Mouse (Mus musculus) stomach, postnatal 0 days (tissue): Measurements from ENCODE around the gene Rbmxl1. TPM values are rescaled to one million over a fixed set of nuclear protein-coding genes. Genes with fewer than 3 reads are reported as not detected.
"Not testable (repeated sequence)": the region's sequence is repeated elsewhere in the genome, so short reads cannot be mapped to it uniquely, and the experiment has no call there.

Experiments
- ATAC-seq: fragments of 200-750 bp; cut with Nextera tagmentation; 2 replicates; pipeline ENCODE4 v1.8.0; 2017; ENCODE audit not compliant: low FRiP score, low TSS enrichment
- DNase-seq: peaks from one replicate; pipeline ENCODE4 v3.0.0-alpha.2; 2016; ENCODE audit warnings: low spot score
- H3K27ac ChIP-seq: fragments of 300-500 bp; sonication (generic); replicated peaks from 2 replicates; pipeline ENCODE4 v1.5.1; 2014; ENCODE audit warnings: mild to moderate bottlenecking, control low read depth
- H3K27me3 ChIP-seq: fragments of 300-500 bp; sonication (generic); 2 replicates; pipeline ENCODE4 v1.6.1; 2014; ENCODE audit warnings: low read length; ENCODE audit not compliant: control insufficient read depth, insufficient read depth
- H3K36me3 ChIP-seq: fragments of 300-500 bp; sonication (generic); 2 replicates; pipeline ENCODE4 v1.6.1; 2014; ENCODE audit warnings: low read length, mixed read lengths; ENCODE audit not compliant: control insufficient read depth, insufficient read depth
- H3K4me1 ChIP-seq: fragments of 300-500 bp; sonication (generic); replicated peaks from 2 replicates; pipeline ENCODE4 v1.6.1; 2014; ENCODE audit warnings: antibody characterized with exemption; ENCODE audit not compliant: control insufficient read depth, insufficient read depth
- H3K4me2 ChIP-seq: fragments of 300-500 bp; sonication (generic); replicated peaks from 2 replicates; pipeline ENCODE4 v1.6.1; 2014; ENCODE audit warnings: low read depth, mild to moderate bottlenecking, control low read depth, moderate library complexity
- H3K4me3 ChIP-seq: fragments of 300-500 bp; sonication (generic); 2 replicates; pipeline ENCODE4 v1.5.1; 2014; ENCODE audit warnings: low read depth, low read length, control low read depth
- H3K9ac ChIP-seq: fragments of 300-500 bp; sonication (generic); 2 replicates; pipeline ENCODE4 v1.6.1; 2014; ENCODE audit warnings: mild to moderate bottlenecking, low read length, control low read depth, mixed read lengths
- H3K9me3 ChIP-seq: fragments of 300-500 bp; sonication (generic); 2 replicates; pipeline ENCODE4 v1.6.1; 2016; ENCODE audit warnings: low read length; ENCODE audit not compliant: control insufficient read depth
- CTCF ChIP-seq: IDR thresholded peaks from 2 replicates; pipeline ENCODE4 v1.5.1; 2016; ENCODE audit warnings: antibody characterized with exemption, low read depth, mild to moderate bottlenecking, moderate library complexity
- EP300 ChIP-seq: optimal IDR thresholded peaks from 2 replicates; pipeline ENCODE3; 2016; ENCODE audit warnings: antibody characterized with exemption
- WGBS: fragments of 180-500 bp; shearing (Covaris S2); extraction: QIAGEN DNeasy Blood & Tissue Kit; methylation state at CpG from one replicate; pipeline ENCODE4 v1.1.7; 2014; 5-methylcytosine and 5-hydroxymethylcytosine counted together
- polyA plus RNA-seq: library from polyadenylated mRNA; unstranded; fragments of >200 nt; fragmentation: Nextera tagmentation; extraction: Ambion mirVana; gene quantifications from 2 replicates; pipeline ENCODE4 v1.2.1, GENCODE M21; 2015

Gene Rbmxl1
- polyA plus RNA-seq, 1 experiment from 2014 or later = 78.6 TPM

GRCm38 (mm10) chr8:78507979-78508718 lies 549 bp downstream of the Rbmxl1 start:
- ATAC-seq = peak; percentile 59
- TF ChIP-seq EP300 = no peak
- TF ChIP-seq CTCF = no peak
- Histone ChIP-seq H3K9me3 (no peaks in the 10 kb centered on the region), H3K9ac (peak overlapping the region; percentile 97), H3K36me3 (no peaks in the 10 kb centered on the region; the same call in 1 of the 2 replicates), H3K27ac (peak overlapping the region; percentile 97), H3K4me2 (peak overlapping the region; percentile 100), H3K4me3 (peak overlapping the region; percentile 88), H3K27me3 (no peaks in the 10 kb centered on the region), H3K4me1 (no peaks in the 10 kb centered on the region)
- WGBS = under 1% methylated on average over 35 of the region's 38 CpGs
- no peak for DNase-seq

GRCm38 (mm10) chr8:78502706-78503105 lies 6.0 kb downstream of the Rbmxl1 start:
- DNase-seq (no peak), ATAC-seq (no peak)
- 67% methylated on average over 2 of the region's 2 CpGs for WGBS
- Histone ChIP-seq H3K27me3 (no peaks in the 10 kb centered on the region), H3K27ac (no peak overlapping the region), H3K36me3 (no peaks in the 10 kb centered on the region), H3K4me2 (no peak overlapping the region), H3K4me3 (no peak overlapping the region), H3K4me1 (no peaks in the 10 kb centered on the region), H3K9me3 (no peaks in the 10 kb centered on the region), H3K9ac (no peak overlapping the region)
- TF ChIP-seq EP300 = no peak
- no peak for TF ChIP-seq CTCF

- H3K4me3 ChIP-seq, DNase-seq, H3K36me3 ChIP-seq, H3K27me3 ChIP-seq, H3K27ac ChIP-seq, H3K4me1 ChIP-seq, ATAC-seq, H3K9ac ChIP-seq, H3K4me2 ChIP-seq, H3K9me3 ChIP-seq: not testable (repeated sequence)
- WGBS = 90% methylated on average over 3 of the region's 3 CpGs
These were observed 12.4 kb downstream of the Rbmxl1 start for GRCm38 (mm10) chr8:78496273-78496672.

- Histone ChIP-seq H3K4me1 (no peaks in the 10 kb centered on the region), H3K27ac (no peak overlapping the region), H3K27me3 (no peaks in the 10 kb centered on the region), H3K9ac (no peak overlapping the region), H3K4me3 (no peak overlapping the region), H3K4me2 (no peak overlapping the region), H3K9me3 (no peaks in the 10 kb centered on the region), H3K36me3 (no peaks in the 10 kb centered on the region)
- no peak for DNase-seq
- no peak for ATAC-seq
- TF ChIP-seq EP300 = no peak
- no peak for TF ChIP-seq CTCF
- WGBS = 50% methylated on average over 2 of the region's 2 CpGs
These were observed 15.7 kb downstream of the Rbmxl1 start for GRCm38 (mm10) chr8:78493031-78493430.

GRCm38 (mm10) chr8:78489733-78490132 lies 19.0 kb downstream of the Rbmxl1 start:
- ATAC-seq (no peak), DNase-seq (no peak)
- Histone ChIP-seq H3K9me3 (no peaks in the 10 kb centered on the region), H3K27ac (no peak overlapping the region), H3K4me2 (no peak overlapping the region), H3K9ac (no peak overlapping the region), H3K36me3 (no peaks in the 10 kb centered on the region), H3K27me3 (no peaks in the 10 kb centered on the region), H3K4me3 (no peak overlapping the region), H3K4me1 (no peaks in the 10 kb centered on the region)
- no peak for TF ChIP-seq EP300
- no peak for TF ChIP-seq CTCF
- WGBS = 74% methylated on average over 3 of the region's 3 CpGs

- no peak overlapping the region for H3K4me3 ChIP-seq
- TF ChIP-seq EP300 (no peak), CTCF (peak; percentile 62)
- 35% methylated on average over 6 of the region's 6 CpGs for WGBS
- no peak overlapping the region for H3K4me2 ChIP-seq
- H3K27ac ChIP-seq = no peak overlapping the region
- DNase-seq (no peak), ATAC-seq (no peak)
- H3K36me3 ChIP-seq = no peaks in the 10 kb centered on the region
- H3K9ac ChIP-seq = no peak overlapping the region
- no peaks in the 10 kb centered on the region for H3K27me3 ChIP-seq
- no peaks in the 10 kb centered on the region for H3K9me3 ChIP-seq
- no peaks in the 10 kb centered on the region for H3K4me1 ChIP-seq
These were observed 31.5 kb downstream of the Rbmxl1 start for GRCm38 (mm10) chr8:78477051-78477829.
